Mouse (Mus musculus): ENCODE results near the gene Bdh1. TPM values are rescaled to one million over a fixed set of nuclear protein-coding genes. Genes with fewer than 3 reads are reported as not detected.
"Not testable (repeated sequence)": the region's sequence is repeated elsewhere in the genome, so short reads cannot be mapped to it uniquely, and the experiment has no call there.

Gene Bdh1
- polyA plus RNA-seq, 1 experiment from 2014 or later, result 17.0 TPM

GRCm38 (mm10) chr16:31465630-31466029 lies 43.5 kb downstream of the Bdh1 start:
- 29% methylated on average over 4 of the region's 4 CpGs for WGBS
- H3K9ac ChIP-seq (ENCODE audit: low read length), result no peak overlapping the region
- no peak overlapping the region for H3K4me2 ChIP-seq (ENCODE audit: low read depth, low read length)
- no peak overlapping the region for H3K27ac ChIP-seq (ENCODE audit: low read length)
- no peaks in the 10 kb centered on the region for H3K9me3 ChIP-seq (replicated peaks; ENCODE audit: control insufficient read depth, low read length)
- H3K4me1 ChIP-seq (ENCODE audit: control insufficient read depth, insufficient read depth, low read length), result no peaks in the 10 kb centered on the region
- H3K27me3 ChIP-seq (ENCODE audit: control insufficient read depth, insufficient read depth, low read length), result peaks cover 3% of the 10 kb centered on the region; the same call in 1 of the 2 replicates
- ATAC-seq (replicated peaks; ENCODE audit: extremely low read depth, insufficient read depth, low FRiP score), result peak; percentile 60; the same call in 1 of the 2 replicates
- H3K36me3 ChIP-seq (ENCODE audit: control insufficient read depth, insufficient read depth), result no peaks in the 10 kb centered on the region
- H3K4me3 ChIP-seq (ENCODE audit: low read length), result no peak overlapping the region

GRCm38 (mm10) chr16:31466106-31466505 lies 44.0 kb downstream of the Bdh1 start:
- WGBS, result 77% methylated on average over 5 of the region's 5 CpGs
- Histone ChIP-seq H3K9me3 (replicated peaks; ENCODE audit: control insufficient read depth, low read length) (no peaks in the 10 kb centered on the region), H3K9ac (ENCODE audit: low read length) (no peak overlapping the region), H3K27me3 (ENCODE audit: control insufficient read depth, insufficient read depth, low read length) (peaks cover 3% of the 10 kb centered on the region; the same call in 1 of the 2 replicates), H3K27ac (ENCODE audit: low read length) (no peak overlapping the region), H3K4me3 (ENCODE audit: low read length) (no peak overlapping the region), H3K4me1 (ENCODE audit: control insufficient read depth, insufficient read depth, low read length) (no peaks in the 10 kb centered on the region), H3K36me3 (ENCODE audit: control insufficient read depth, insufficient read depth) (no peaks in the 10 kb centered on the region), H3K4me2 (ENCODE audit: low read depth, low read length) (no peak overlapping the region)
- ATAC-seq (replicated peaks; ENCODE audit: extremely low read depth, insufficient read depth, low FRiP score), result 0 out of 2 replicates have a peak, but pooled peaks have one; percentile 23

DNA sequence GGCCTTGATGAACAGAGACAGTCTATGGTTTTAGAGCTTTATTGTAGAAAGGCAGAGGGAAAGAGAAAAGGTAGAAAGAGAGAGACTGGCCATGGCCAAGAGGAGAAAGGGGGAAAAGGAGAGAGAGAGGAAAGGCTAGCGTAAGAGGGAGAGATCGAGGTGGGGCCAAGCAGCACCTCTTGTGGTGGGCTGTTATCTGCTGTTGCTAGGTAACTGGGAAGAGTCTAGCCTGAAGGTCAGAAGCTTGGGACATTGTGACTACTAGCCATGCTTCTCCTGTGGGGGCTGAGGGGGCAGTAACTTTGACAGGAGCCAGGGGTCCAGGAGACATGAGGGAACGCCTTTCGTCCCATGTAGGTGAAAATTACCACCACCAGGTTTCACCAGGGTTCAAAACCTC lies 48.7 kb downstream of the Bdh1 start:
- not testable (repeated sequence) for H3K27me3 ChIP-seq (ENCODE audit: control insufficient read depth, insufficient read depth, low read length); H3K4me2 ChIP-seq (ENCODE audit: low read depth, low read length); H3K9ac ChIP-seq (ENCODE audit: low read length); H3K4me3 ChIP-seq (ENCODE audit: low read length); ATAC-seq (replicated peaks; ENCODE audit: extremely low read depth, insufficient read depth, low FRiP score); H3K27ac ChIP-seq (ENCODE audit: low read length); H3K36me3 ChIP-seq (ENCODE audit: control insufficient read depth, insufficient read depth); H3K4me1 ChIP-seq (ENCODE audit: control insufficient read depth, insufficient read depth, low read length); H3K9me3 ChIP-seq (replicated peaks; ENCODE audit: control insufficient read depth, low read length)
- 68% methylated on average over 4 of the region's 4 CpGs for WGBS

DNA sequence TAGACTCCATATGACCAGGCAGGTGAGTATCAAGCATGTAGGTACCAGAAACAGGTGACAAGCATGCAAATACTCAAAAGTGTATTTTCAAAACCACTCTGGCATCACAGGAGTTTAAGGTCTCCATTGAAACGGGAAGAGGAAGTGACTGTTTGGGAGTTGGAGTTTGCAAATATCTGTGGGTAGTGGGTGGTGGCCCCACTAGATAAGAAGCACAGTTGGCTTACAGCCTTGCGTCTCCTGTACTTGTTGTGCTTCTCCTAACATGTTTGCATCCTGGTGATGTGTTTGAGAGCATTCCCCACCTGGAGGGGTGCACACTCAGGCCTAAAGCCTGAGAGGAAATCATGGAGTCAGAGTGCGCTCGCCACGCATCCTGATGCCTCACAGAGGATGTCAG lies 49.9 kb downstream of the Bdh1 start:
- peaks cover 5% of the 10 kb centered on the region; the same call in 1 of the 2 replicates for H3K4me1 ChIP-seq (ENCODE audit: control insufficient read depth, insufficient read depth, low read length)
- H3K27me3 ChIP-seq (ENCODE audit: control insufficient read depth, insufficient read depth, low read length), result no peaks in the 10 kb centered on the region
- no peak overlapping the region for H3K4me3 ChIP-seq (ENCODE audit: low read length)
- H3K4me2 ChIP-seq (ENCODE audit: low read depth, low read length), result no peak overlapping the region
- H3K9me3 ChIP-seq (replicated peaks; ENCODE audit: control insufficient read depth, low read length), result no peaks in the 10 kb centered on the region
- H3K36me3 ChIP-seq (ENCODE audit: control insufficient read depth, insufficient read depth), result no peaks in the 10 kb centered on the region
- ATAC-seq (replicated peaks; ENCODE audit: extremely low read depth, insufficient read depth, low FRiP score), result no peak
- H3K9ac ChIP-seq (ENCODE audit: low read length), result no peak overlapping the region
- 66% methylated on average over 5 of the region's 5 CpGs for WGBS
- no peak overlapping the region for H3K27ac ChIP-seq (ENCODE audit: low read length)

DNA sequence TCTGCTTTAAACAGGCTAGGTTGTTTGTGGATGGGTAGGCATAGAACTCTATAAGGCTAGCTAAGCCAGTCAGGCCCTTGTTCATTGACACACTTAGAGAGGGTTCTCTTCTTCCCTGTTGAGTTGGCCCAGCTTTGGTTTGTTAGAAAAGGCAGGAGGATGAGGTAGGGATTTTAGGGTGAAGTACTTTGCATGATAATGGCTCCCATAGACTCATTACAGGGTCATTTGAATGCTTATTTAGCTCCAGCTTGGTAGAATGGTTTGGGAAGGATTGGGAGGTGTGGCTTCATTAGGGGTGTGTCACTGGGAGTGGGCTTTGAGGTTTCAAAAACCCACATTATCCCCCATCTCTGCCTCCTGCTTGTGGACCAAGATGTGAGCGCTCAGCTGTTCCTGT lies 51.1 kb downstream of the Bdh1 start:
- H3K9ac ChIP-seq (ENCODE audit: low read length), result no peak overlapping the region
- no peaks in the 10 kb centered on the region for H3K9me3 ChIP-seq (replicated peaks; ENCODE audit: control insufficient read depth, low read length)
- peaks cover 5% of the 10 kb centered on the region; the same call in 1 of the 2 replicates for H3K4me1 ChIP-seq (ENCODE audit: control insufficient read depth, insufficient read depth, low read length)
- H3K4me2 ChIP-seq (ENCODE audit: low read depth, low read length), result no peak overlapping the region
- WGBS, result 85% methylated on average over 1 of the region's 1 CpGs
- no peaks in the 10 kb centered on the region for H3K36me3 ChIP-seq (ENCODE audit: control insufficient read depth, insufficient read depth)
- no peaks in the 10 kb centered on the region for H3K27me3 ChIP-seq (ENCODE audit: control insufficient read depth, insufficient read depth, low read length)
- H3K27ac ChIP-seq (ENCODE audit: low read length), result no peak overlapping the region
- no peak overlapping the region for H3K4me3 ChIP-seq (ENCODE audit: low read length)
- no peak for ATAC-seq (replicated peaks; ENCODE audit: extremely low read depth, insufficient read depth, low FRiP score)

- H3K4me3 ChIP-seq (ENCODE audit: low read length), result no peak overlapping the region
- 53% methylated on average over 9 of the region's 9 CpGs for WGBS
- no peak for ATAC-seq (replicated peaks; ENCODE audit: extremely low read depth, insufficient read depth, low FRiP score)
- peaks cover 4% of the 10 kb centered on the region for H3K9me3 ChIP-seq (replicated peaks; ENCODE audit: control insufficient read depth, low read length)
- no peaks in the 10 kb centered on the region for H3K36me3 ChIP-seq (ENCODE audit: control insufficient read depth, insufficient read depth)
- H3K4me1 ChIP-seq (ENCODE audit: control insufficient read depth, insufficient read depth, low read length), result peaks cover 5% of the 10 kb centered on the region; the same call in 1 of the 2 replicates
- peak overlapping the region; percentile 34; the same call in 1 of the 2 replicates for H3K27ac ChIP-seq (ENCODE audit: low read length)
- no peaks in the 10 kb centered on the region for H3K27me3 ChIP-seq (ENCODE audit: control insufficient read depth, insufficient read depth, low read length)
- H3K9ac ChIP-seq (ENCODE audit: low read length), result no peak overlapping the region; the same call in 1 of the 2 replicates
- H3K4me2 ChIP-seq (ENCODE audit: low read depth, low read length), result no peak overlapping the region
These were observed 53.3 kb downstream of the Bdh1 start for GRCm38 (mm10) chr16:31475123-31475968.

DNA sequence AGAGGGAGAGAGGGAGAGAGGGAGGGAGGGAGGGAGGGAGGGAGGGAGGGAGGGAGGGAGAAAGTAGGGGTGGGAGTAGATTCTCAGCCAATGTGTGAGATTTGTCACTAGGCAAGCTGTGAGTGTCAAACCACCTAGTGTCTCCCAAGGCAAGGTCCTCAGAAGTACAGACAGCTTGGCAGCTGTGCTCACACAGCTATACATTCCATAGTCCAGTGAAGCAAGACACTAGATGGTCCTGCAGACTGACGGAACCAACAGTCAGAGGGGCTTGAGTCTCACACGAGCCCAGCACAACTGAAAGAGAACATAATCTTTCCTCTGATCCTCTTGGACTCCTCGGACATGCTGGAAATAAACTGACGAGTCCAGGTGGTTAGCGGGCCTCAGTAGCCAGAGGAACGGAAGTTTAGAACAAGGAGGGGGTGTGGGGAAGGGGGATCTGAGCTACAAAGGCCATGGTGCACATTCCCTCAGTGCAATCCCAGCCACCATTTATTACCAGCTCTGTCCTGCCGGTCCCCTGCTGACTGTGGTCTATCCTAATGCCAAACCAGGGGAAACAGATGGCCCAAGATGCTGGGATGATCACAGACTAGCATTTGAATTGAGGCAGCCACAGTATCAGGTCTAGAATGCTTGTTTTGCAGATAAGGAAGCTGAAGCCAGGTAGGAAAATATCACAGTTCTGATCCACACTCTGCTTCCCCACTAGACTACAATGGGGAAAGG lies 55.0 kb downstream of the Bdh1 start:
- peaks cover 5% of the 10 kb centered on the region; the same call in 1 of the 2 replicates for H3K4me1 ChIP-seq (ENCODE audit: control insufficient read depth, insufficient read depth, low read length)
- no peaks in the 10 kb centered on the region for H3K36me3 ChIP-seq (ENCODE audit: control insufficient read depth, insufficient read depth)
- H3K4me2 ChIP-seq (ENCODE audit: low read depth, low read length), result no peak overlapping the region
- no peaks in the 10 kb centered on the region for H3K27me3 ChIP-seq (ENCODE audit: control insufficient read depth, insufficient read depth, low read length)
- WGBS, result 47% methylated on average over 7 of the region's 7 CpGs
- no peak overlapping the region for H3K27ac ChIP-seq (ENCODE audit: low read length)
- peaks cover 4% of the 10 kb centered on the region for H3K9me3 ChIP-seq (replicated peaks; ENCODE audit: control insufficient read depth, low read length)
- no peak overlapping the region for H3K4me3 ChIP-seq (ENCODE audit: low read length)
- no peak for ATAC-seq (replicated peaks; ENCODE audit: extremely low read depth, insufficient read depth, low FRiP score)
- no peak overlapping the region for H3K9ac ChIP-seq (ENCODE audit: low read length)

DNA sequence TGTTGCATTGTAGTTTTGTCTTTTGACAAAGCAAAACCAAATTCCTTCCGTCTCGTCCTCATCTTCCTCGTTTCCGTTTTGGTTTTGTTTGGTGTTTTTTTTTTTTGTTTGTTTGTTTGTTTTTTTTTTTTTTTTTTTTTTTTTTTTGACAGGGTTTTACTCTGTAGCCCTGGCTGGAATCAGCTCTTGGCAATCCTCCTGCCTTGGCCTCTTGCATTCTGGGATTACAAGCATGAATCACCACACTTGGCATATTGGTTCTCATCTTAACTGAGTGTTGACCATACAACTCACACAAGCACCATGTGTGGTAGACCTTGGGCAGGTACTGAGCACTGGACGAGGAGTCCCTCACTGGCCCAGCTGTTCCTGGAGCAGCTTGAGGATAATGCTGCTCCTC lies 63.3 kb downstream of the Bdh1 start:
- Histone ChIP-seq H3K9me3 (replicated peaks; ENCODE audit: control insufficient read depth, low read length) (no peaks in the 10 kb centered on the region), H3K4me1 (ENCODE audit: control insufficient read depth, insufficient read depth, low read length) (no peaks in the 10 kb centered on the region), H3K4me3 (ENCODE audit: low read length) (no peak overlapping the region), H3K27me3 (ENCODE audit: control insufficient read depth, insufficient read depth, low read length) (no peaks in the 10 kb centered on the region), H3K27ac (ENCODE audit: low read length) (no peak overlapping the region), H3K36me3 (ENCODE audit: control insufficient read depth, insufficient read depth) (no peaks in the 10 kb centered on the region), H3K9ac (ENCODE audit: low read length) (no peak overlapping the region), H3K4me2 (ENCODE audit: low read depth, low read length) (no peak overlapping the region)
- 86% methylated on average over 5 of the region's 5 CpGs for whole genome bisulfite sequencing
- ATAC-seq (replicated peaks; ENCODE audit: extremely low read depth, insufficient read depth, low FRiP score), result no peak

DNA sequence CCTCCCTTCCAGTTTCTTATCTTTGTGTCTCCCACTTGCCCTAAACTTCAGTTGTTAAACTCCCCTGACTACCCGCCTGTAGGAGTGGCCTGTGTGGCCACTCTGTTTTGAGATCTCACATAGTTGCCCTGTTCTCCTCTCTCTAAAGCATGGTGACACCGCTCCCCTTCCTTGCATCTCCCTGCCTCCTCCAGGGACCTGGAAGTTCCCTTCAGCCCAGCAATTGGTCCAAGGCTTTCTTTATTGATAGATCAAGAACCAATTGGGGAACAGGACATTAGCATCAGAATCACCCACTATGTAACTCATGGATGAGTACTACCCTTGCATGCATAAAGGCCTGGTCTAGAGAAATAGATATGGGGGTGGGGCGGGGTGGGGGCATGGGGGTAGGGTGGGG lies 65.2 kb downstream of the Bdh1 start:
- no peak for ATAC-seq (replicated peaks; ENCODE audit: extremely low read depth, insufficient read depth, low FRiP score)
- Histone ChIP-seq H3K27me3 (ENCODE audit: control insufficient read depth, insufficient read depth, low read length) (no peaks in the 10 kb centered on the region), H3K27ac (ENCODE audit: low read length) (no peak overlapping the region), H3K4me2 (ENCODE audit: low read depth, low read length) (no peak overlapping the region), H3K4me1 (ENCODE audit: control insufficient read depth, insufficient read depth, low read length) (no peaks in the 10 kb centered on the region), H3K4me3 (ENCODE audit: low read length) (no peak overlapping the region), H3K9ac (ENCODE audit: low read length) (no peak overlapping the region), H3K36me3 (ENCODE audit: control insufficient read depth, insufficient read depth) (no peaks in the 10 kb centered on the region), H3K9me3 (replicated peaks; ENCODE audit: control insufficient read depth, low read length) (no peaks in the 10 kb centered on the region)
- WGBS, result 84% methylated on average over 3 of the region's 3 CpGs
